Mouse (Mus musculus): ENCODE measurements around the gene Enkur. TPM values are rescaled to one million over a fixed set of nuclear protein-coding genes. Genes with fewer than 3 reads are reported as not detected.

Enkur gene
- polyA plus RNA-seq (2017; shearing (Covaris generic)): 1.8 TPM

GRCm38 (mm10) chr2:21204912-21205830 is at the start of gene Enkur, which contains the start of gene Thnsl1:
TSS of gene Enkur (minus strand) at chr2:21205365.
TSS of gene Thnsl1 (plus strand) at chr2:21205724.

Other genes with a start within 250 kb of the Enkur start
- 11.5 TPM for gene Arhgap21, start 236.5 kb downstream of the Enkur start, polyA plus RNA-seq (2017; shearing (Covaris generic))
- 1.5 TPM for gene Thnsl1, start 359 bp upstream of the Enkur start, polyA plus RNA-seq (2017; shearing (Covaris generic))
- gene Gpr158, start 162.2 kb upstream of the Enkur start, polyA plus RNA-seq (2017; shearing (Covaris generic)): not detected